ENCODE assay signal across 9 mouse cellular contexts in the genomic region with DNA sequence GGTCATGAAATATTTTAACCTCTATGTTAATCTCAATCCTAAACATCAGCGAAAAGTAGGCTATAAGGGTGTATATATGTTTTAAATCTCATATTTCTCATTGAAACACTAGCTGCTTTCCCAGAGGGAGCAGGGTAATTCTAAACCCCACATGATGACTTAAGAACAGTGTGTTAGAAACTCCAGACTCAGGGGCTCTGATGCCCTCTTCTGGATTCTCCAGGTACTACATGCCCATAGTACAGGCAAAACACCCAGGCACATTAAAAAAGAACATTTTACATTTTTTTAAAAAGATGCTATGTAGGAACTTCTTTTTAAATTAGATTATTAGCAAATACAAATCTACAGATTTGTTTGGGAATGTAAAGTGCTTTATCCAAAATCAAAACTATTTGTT. TPM values are rescaled to one million over a fixed set of nuclear protein-coding genes. Genes with fewer than 3 reads are reported as not detected.
A peak's percentile ranks its signal among the peaks of the same experiment; 100 is the strongest.
DNase-seq lines count a peak whose midpoint lies in the region; TF ChIP-seq lines count a peak whose summit lies in the region.
"Had no signal": no experiment of that assay in that cellular context is flagged by ENCODE, and none has a peak within 500 bp of the region (broad histone marks: within the 10 kb centered on the region; RNA-seq: fewer than 3 reads in every experiment).

No protein-coding gene starts in this region.

- H3K36me3 ChIP-seq in heart, embryonic 10.5 days, result peaks cover 23% of the 10 kb centered on the region
- H3K36me3 ChIP-seq in ES-E14 (ENCODE audit: control insufficient read depth, insufficient read depth, low read length, poor library complexity, severe bottlenecking), result peaks cover 3% of the 10 kb centered on the region

- in situ Hi-C loops in ES-E14 (cut with MboI; ENCODE audit: low sequenced_read_pairs in 2 of 2, unreplicated experiment in 2 of 2), result no loop called here

- no peak overlapping the region for H3K27ac ChIP-seq in heart, embryonic 10.5 days
- no peak overlapping the region for H3K27ac ChIP-seq in ES-E14 (ENCODE audit: insufficient read depth, low read depth, low read length, poor library complexity, severe bottlenecking)
- no peak overlapping the region for H3K27ac ChIP-seq in cerebellum, adult 2 months (ENCODE audit: insufficient read depth, low read length)
- H3K27ac ChIP-seq in gastrocnemius, adult 2 months, result peak overlapping the region; percentile 29; the same call in 1 of the 2 replicates
- H3K27ac ChIP-seq: macrophage had no signal

- peaks cover 21% of the 10 kb centered on the region for H3K4me1 ChIP-seq in heart, embryonic 10.5 days
- H3K4me1 ChIP-seq in ES-E14 (ENCODE audit: control insufficient read depth in 2 of 2, insufficient read depth in 2 of 2, low read length in 2 of 2, poor library complexity in 1 of 2), result 0 out of 4 replicates have a peak, but pooled peaks cover 0 to 5% of the 10 kb centered on the region in 2 experiments
- H3K4me1 ChIP-seq in cerebellum, adult 2 months (ENCODE audit: control insufficient read depth, insufficient read depth, low read length), result no peaks in the 10 kb centered on the region

- TF ChIP-seq POLR2A in cerebellum, adult 2 months (IDR thresholded peaks at IDR 0.05; ENCODE audit: borderline replicate concordance, insufficient read depth, low read length), result no peak

- DNase-seq in heart, adult 11 months, result peak; percentile 88
- DNase-seq in heart, embryonic 10.5 days (ENCODE audit: low spot score), result no peak
- peak; percentile 61 for DNase-seq in ES-E14 (ENCODE audit: low read depth, low spot score)
- peak; percentile 63 to 64 for DNase-seq in cerebellum, adult 2 months
- DNase-seq in gastrocnemius, adult 2 months, result peak; percentile 65
- peak; percentile 12 to 87 for DNase-seq in layer of hippocampus, adult 18-20 months (ENCODE audit: low spot score in 2 of 2)
- DNase-seq in lung, postnatal 10 days, result peak; percentile 82
- peak; percentile 61 to 83 for DNase-seq in spleen, postnatal 10 days (ENCODE audit: low spot score in 2 of 2)

- no peaks in the 10 kb centered on the region for H3K27me3 ChIP-seq in heart, embryonic 10.5 days (ENCODE audit: insufficient read depth, poor library complexity, severe bottlenecking)
- no peaks in the 10 kb centered on the region for H3K27me3 ChIP-seq in cerebellum, adult 2 months (ENCODE audit: control insufficient read depth, insufficient read depth, low read length)

- 24% methylated on average over 1 of the region's 1 CpGs for WGBS in heart, embryonic 10.5 days
- 38% methylated on average over 1 of the region's 1 CpGs for WGBS in cerebellum, adult 2 months

- no peak overlapping the region for H3K9ac ChIP-seq in ES-E14 (ENCODE audit: insufficient read depth, low read depth, low read length, poor library complexity, severe bottlenecking)

- intact Hi-C loops in gastrocnemius, adult 2 months (cut with DNase I), result loop anchor here (5.0 kb wide), 1 partner anchor 34 kb away; no protein-coding TSS in a partner anchor

- TF ChIP-seq CTCF in cerebellum, adult 2 months (IDR thresholded peaks at IDR 0.05; ENCODE audit: borderline replicate concordance, insufficient read depth, low read depth, low read length), result peak; percentile 57
- TF ChIP-seq CTCF in gastrocnemius, adult 2 months (IDR thresholded peaks at IDR 0.05), result peak; percentile 99; the same call in 1 of the 2 replicates

- H3K4me3 ChIP-seq in heart, embryonic 10.5 days, result no peak overlapping the region
- H3K4me3 ChIP-seq in ES-E14 (ENCODE audit: insufficient read depth in 1 of 2, low read depth in 1 of 2, low read length in 2 of 2, poor library complexity in 1 of 2, severe bottlenecking in 1 of 2), result no peak overlapping the region
- no peak overlapping the region for H3K4me3 ChIP-seq in cerebellum, adult 2 months (replicated peaks; ENCODE audit: insufficient read depth, low read depth, low read length)
- no peak overlapping the region for H3K4me3 ChIP-seq in gastrocnemius, adult 2 months

- H3K9me3 ChIP-seq in heart, embryonic 10.5 days, result no peaks in the 10 kb centered on the region
- H3K9me3 ChIP-seq in ES-E14 (ENCODE audit: control insufficient read depth, insufficient read depth, low read depth, low read length), result no peaks in the 10 kb centered on the region

TF ChIP-seq in ES-E14, 5 proteins besides CTCF, POLR2A, EP300 and RAD21:
- no peak for TF ChIP-seq HCFC1 (IDR thresholded peaks at IDR 0.05; ENCODE audit: borderline replicate concordance, insufficient read depth, low read length)
- peak; percentile 29; the same call in 1 of the 2 replicates for TF ChIP-seq ZC3H11A (IDR thresholded peaks at IDR 0.05; ENCODE audit: borderline replicate concordance, low read depth, low read length)

RNA-seq across cellular contexts. Expression of gene D030056L22Rik, which starts 3.4 kb away (rescaled TPM):
- polyA plus RNA-seq in heart, embryonic 10.5 days (2016; fragmentation: Nextera tagmentation; extraction: Ambion mirVana), result 21.0 and 27.2 TPM in 2 replicates
- 22.4 and 32.8 TPM in 2 replicates for total RNA-seq in ES-E14 (2012; rRNA removed)
- polyA plus RNA-seq in cerebellum, adult 2 months (2012; rRNA removed), result 28.4 and 28.8 TPM in 2 replicates
- total RNA-seq in gastrocnemius, adult 2 months (2021), result 1 to 10 TPM; 3.4 to 3.7 TPM
- 10 to 100 TPM; 23.6 to 24.1 TPM for total RNA-seq in layer of hippocampus, adult 18-20 months (2021)

RNA-seq across cellular contexts. Expression of gene Trpm6, which starts 33.4 kb away (rescaled TPM):
- polyA plus RNA-seq in heart, embryonic 10.5 days (2016; fragmentation: Nextera tagmentation; extraction: Ambion mirVana), result 0.11 and 0.23 TPM in 2 replicates
- 0.53 and 0.80 TPM in 2 replicates for total RNA-seq in ES-E14 (2012; rRNA removed)
- 0.30 and 0.34 TPM in 2 replicates for polyA plus RNA-seq in cerebellum, adult 2 months (2012; rRNA removed)
- total RNA-seq in gastrocnemius, adult 2 months (2021), result under 1 TPM in 1 of 2 experiments, not detected in 1; 0.06 TPM
- total RNA-seq in layer of hippocampus, adult 18-20 months (2021), result under 1 TPM; 0.15 to 0.30 TPM
- polyA plus RNA-seq: macrophage had no signal

RNA-seq across cellular contexts. Expression of gene Carnmt1, which starts 45.8 kb away (rescaled TPM):
- 24.4 and 33.3 TPM in 2 replicates for polyA plus RNA-seq in heart, embryonic 10.5 days (2016; fragmentation: Nextera tagmentation; extraction: Ambion mirVana)
- total RNA-seq in ES-E14 (2012; rRNA removed), result 22.5 and 23.6 TPM in 2 replicates
- polyA plus RNA-seq in cerebellum, adult 2 months (2012; rRNA removed), result 7.7 and 8.2 TPM in 2 replicates
- total RNA-seq in gastrocnemius, adult 2 months (2021), result 100 to 1,000 TPM; 130 to 135 TPM
- total RNA-seq in layer of hippocampus, adult 18-20 months (2021), result 10 to 100 TPM; 11.0 to 11.6 TPM
